Mouse (Mus musculus) neutrophil, adult 83 days (primary cell): ENCODE results near the gene Ttyh1. TPM values are rescaled to one million over a fixed set of nuclear protein-coding genes. Genes with fewer than 3 reads are reported as not detected.

Experiments used
- total RNA-seq, 2 experiments: library from RNA; stranded (reverse); gene quantifications; one replicate each; pipeline ENCODE4 v1.2.4; 2023

The Ttyh1 gene
- total RNA-seq = not detected

GRCm38 (mm10) chr7:4119344-4119902 is at the start of gene Ttyh1:
TSS of gene Ttyh1 (plus strand) at chr7:4119408.

DNA sequence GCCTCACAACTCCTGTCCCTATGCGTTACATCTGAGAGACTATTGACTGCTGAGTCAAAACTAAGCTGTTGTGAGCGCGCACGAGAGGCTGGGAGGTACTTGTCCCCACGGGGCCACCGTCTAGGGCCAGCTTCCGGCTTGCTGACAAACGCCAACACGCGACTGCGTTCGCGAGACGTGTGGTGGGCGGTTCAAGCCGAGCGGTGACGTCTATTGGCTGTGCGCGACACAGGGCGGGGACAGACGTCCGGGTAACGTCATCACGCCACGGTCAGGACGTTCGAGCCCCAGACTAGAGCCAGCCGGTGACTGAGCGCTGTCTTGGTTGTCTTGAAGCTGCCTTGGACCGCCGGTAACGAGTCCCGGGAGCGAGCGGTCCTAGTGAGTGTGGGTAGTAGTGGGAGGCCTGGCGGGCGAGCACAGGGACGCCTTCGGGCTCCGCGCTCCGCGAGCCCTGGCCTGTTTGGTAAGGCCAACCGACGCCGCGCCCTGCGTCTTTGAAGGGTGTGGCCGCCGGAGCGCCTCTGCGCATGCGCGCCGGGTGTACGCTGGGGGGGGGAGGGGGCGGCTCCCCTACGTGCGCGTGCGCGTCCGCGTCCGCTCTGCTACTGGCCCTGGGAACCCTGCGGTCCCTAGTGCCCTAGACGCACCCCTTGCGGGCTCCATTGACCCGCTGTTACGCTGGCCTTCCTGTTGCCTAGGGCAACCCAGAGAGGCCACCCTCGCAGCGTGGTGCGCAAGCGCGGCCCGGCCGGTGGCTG is 17.7 kb downstream of the Ttyh1 start, which contains the start of gene Leng8:
Gene Leng8 (plus strand): TSS at position 269 of the 761 bp plus-strand sequence.

GRCm38 (mm10) chr7:4150059-4150541 is 30.9 kb downstream of the Ttyh1 start, which contains the start of gene Leng9:
TSS of gene Leng9 (minus strand) at chr7:4150374.

DNA sequence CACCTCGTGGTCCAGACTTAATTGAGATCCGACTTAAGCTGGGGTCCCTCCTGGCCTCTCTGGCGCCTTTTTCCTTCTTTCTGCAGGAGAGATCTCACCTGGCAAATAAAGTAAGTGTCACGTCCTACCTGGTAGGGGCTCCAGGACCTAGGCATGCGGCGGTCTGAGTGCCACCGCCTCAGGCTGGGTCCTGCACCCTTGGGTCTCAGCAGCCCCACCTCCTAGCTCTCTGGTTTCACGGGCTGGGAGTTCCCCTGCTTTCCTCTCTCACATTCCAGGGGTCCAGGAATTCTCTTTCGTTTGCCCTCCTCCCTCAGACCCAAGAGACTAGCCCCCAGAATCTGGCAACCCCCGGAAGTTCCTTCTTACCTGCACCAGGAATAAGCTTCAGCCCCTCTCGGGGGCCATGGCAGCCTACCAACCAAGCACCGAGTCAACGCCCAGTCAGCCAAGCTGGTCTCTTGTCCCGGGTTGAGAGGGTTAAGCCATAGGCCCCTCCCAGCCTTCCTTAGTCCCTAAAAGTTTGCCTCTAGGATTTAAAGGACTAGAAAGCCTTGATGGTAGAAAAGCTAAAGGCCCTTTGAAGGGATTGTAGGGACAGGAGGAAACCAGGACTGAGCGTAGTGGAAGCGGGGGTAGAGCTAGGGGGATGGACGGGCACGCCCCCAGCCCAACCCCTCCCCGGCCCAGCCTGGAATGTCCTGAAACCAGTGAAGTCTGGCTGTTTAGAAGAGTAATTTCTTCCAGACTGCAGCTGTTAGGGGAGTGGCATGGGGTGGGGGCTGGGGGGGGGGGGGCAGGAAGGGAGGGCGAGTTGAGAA is 45.1 kb downstream of the Ttyh1 start, which contains the start of gene Cdc42ep5:
Gene Cdc42ep5 (minus strand): TSS at position 771 of the 821 bp plus-strand sequence.

Other genes with a start within 250 kb of the Ttyh1 start
- 100 to 1,000 TPM in 1 of 2 experiments, 10 to 100 TPM in 1; 98.1 to 121 TPM for gene Gm14548, start 221.3 kb upstream of the Ttyh1 start, total RNA-seq
- 100 to 1,000 TPM in 1 of 2 experiments, 10 to 100 TPM in 1; 96.6 to 110 TPM for gene Lilra6, start 203.9 kb upstream of the Ttyh1 start, total RNA-seq
- 10 to 100 TPM; 19.7 to 21.3 TPM for gene Lair1, start 56.2 kb upstream of the Ttyh1 start, total RNA-seq
- 100 to 1,000 TPM; 169 to 184 TPM for gene Leng8, start 17.6 kb downstream of the Ttyh1 start, total RNA-seq
- 1 to 10 TPM; 8.0 to 9.9 TPM for gene Leng9, start 31.0 kb downstream of the Ttyh1 start, total RNA-seq
- gene Cdc42ep5, start 45.5 kb downstream of the Ttyh1 start, total RNA-seq = not detected
- under 1 TPM; 0.24 to 0.57 TPM for gene Lilra5, start 118.3 kb downstream of the Ttyh1 start, total RNA-seq
- under 1 TPM; 0.24 to 0.29 TPM for gene Ncr1, start 218.3 kb downstream of the Ttyh1 start, total RNA-seq